ENCODE assay signal across 17 mouse cellular contexts in genomic region chr11:117387241-117387640, GRCm38 (mm10).
DNase-seq lines count a peak whose midpoint lies in the region; ATAC-seq and TF ChIP-seq lines count a peak whose summit lies in the region.
"Had no signal": no experiment of that assay in that cellular context is flagged by ENCODE, and none has a peak within 500 bp of the region (broad histone marks: within the 10 kb centered on the region; RNA-seq: fewer than 3 reads in every experiment).

No protein-coding gene starts in this region.

- no peak for TF ChIP-seq CTCF in midbrain, postnatal 0 days (IDR thresholded peaks at IDR 0.05)
- no peak for TF ChIP-seq CTCF in stomach, postnatal 0 days (IDR thresholded peaks at IDR 0.05; ENCODE audit: low read depth)

- no peak overlapping the region for H3K9ac ChIP-seq in midbrain, embryonic 14.5 days (replicated peaks; ENCODE audit: low read length)
- no peak overlapping the region for H3K9ac ChIP-seq in midbrain, postnatal 0 days (replicated peaks; ENCODE audit: low read length, poor library complexity, severe bottlenecking)
- H3K9ac ChIP-seq in stomach, postnatal 0 days (ENCODE audit: low read length): no peak overlapping the region
- H3K9ac ChIP-seq: embryonic facial prominence, embryonic 15.5 days; lung, embryonic 15.5 days; midbrain, embryonic 15.5 days had no signal

- 74% methylated on average over 10 of the region's 10 CpGs for WGBS in midbrain, embryonic 14.5 days
- WGBS in midbrain, postnatal 0 days: 82% methylated on average over 10 of the region's 10 CpGs
- 65% methylated on average over 10 of the region's 10 CpGs for WGBS in stomach, postnatal 0 days

- ATAC-seq in midbrain, embryonic 14.5 days (ENCODE audit: low FRiP score, low TSS enrichment): no peak
- ATAC-seq in midbrain, postnatal 0 days (ENCODE audit: low FRiP score): no peak
- 0 out of 2 replicates have a peak, but pooled peaks have one; percentile 3 for ATAC-seq in stomach, postnatal 0 days (ENCODE audit: low FRiP score, low TSS enrichment)
- ATAC-seq: activated CD4-positive, CD25-positive, alpha-beta regulatory T cell, adult 4 months; midbrain, embryonic 15.5 days had no signal

- no peaks in the 10 kb centered on the region for H3K9me3 ChIP-seq in midbrain, embryonic 14.5 days (ENCODE audit: control insufficient read depth, low read length)
- H3K9me3 ChIP-seq in midbrain, postnatal 0 days (ENCODE audit: low read length): no peaks in the 10 kb centered on the region
- no peaks in the 10 kb centered on the region for H3K9me3 ChIP-seq in stomach, postnatal 0 days (ENCODE audit: control insufficient read depth, low read length)
- H3K9me3 ChIP-seq: embryonic facial prominence, embryonic 15.5 days; lung, embryonic 15.5 days; midbrain, embryonic 15.5 days had no signal

- H3K36me3 ChIP-seq in midbrain, embryonic 14.5 days (ENCODE audit: control insufficient read depth, insufficient read depth, low read length): no peaks in the 10 kb centered on the region
- H3K36me3 ChIP-seq in midbrain, postnatal 0 days (ENCODE audit: insufficient read depth, low read length): no peaks in the 10 kb centered on the region
- no peaks in the 10 kb centered on the region for H3K36me3 ChIP-seq in stomach, postnatal 0 days (ENCODE audit: control insufficient read depth, insufficient read depth, low read length)
- H3K36me3 ChIP-seq: embryonic facial prominence, embryonic 15.5 days; lung, embryonic 15.5 days; midbrain, embryonic 15.5 days had no signal

- H3K4me3 ChIP-seq in midbrain, embryonic 14.5 days (replicated peaks; ENCODE audit: low read depth, low read length): no peak overlapping the region
- H3K4me3 ChIP-seq in midbrain, postnatal 0 days (ENCODE audit: low read depth, low read length): no peak overlapping the region
- no peak overlapping the region for H3K4me3 ChIP-seq in stomach, postnatal 0 days (ENCODE audit: low read depth, low read length)
- H3K4me3 ChIP-seq: embryonic facial prominence, embryonic 15.5 days; lung, embryonic 15.5 days; midbrain, embryonic 15.5 days had no signal

- no peaks in the 10 kb centered on the region for H3K27me3 ChIP-seq in midbrain, embryonic 14.5 days (ENCODE audit: control insufficient read depth, insufficient read depth, low read length)
- no peaks in the 10 kb centered on the region; the same call in 1 of the 2 replicates for H3K27me3 ChIP-seq in midbrain, postnatal 0 days (ENCODE audit: insufficient read depth, low read length)
- H3K27me3 ChIP-seq in stomach, postnatal 0 days (ENCODE audit: control insufficient read depth, insufficient read depth, low read length): no peaks in the 10 kb centered on the region
- H3K27me3 ChIP-seq: midbrain, embryonic 15.5 days had no signal

- DNase-seq in heart, postnatal 4 days: peak; percentile 32
- no peak for DNase-seq in heart, adult 11 months
- peak; percentile 66 for DNase-seq in midbrain, embryonic 14.5 days
- DNase-seq in midbrain, postnatal 0 days (ENCODE audit: low spot score): no peak
- DNase-seq in ZHBTc4 (ENCODE audit: low read depth, low spot score): peak; percentile 88
- peak; percentile 62 for DNase-seq in stomach, postnatal 0 days (ENCODE audit: low spot score)
- no peak for DNase-seq in gastrocnemius, adult 18-20 months (ENCODE audit: low spot score)
- DNase-seq: adrenal gland, postnatal 25 days; cerebellum, adult 2 months; gastrocnemius, postnatal 14 days; kidney, adult 2 months; spleen, adult 18-20 months; thymus, postnatal 14 days had no signal

- TF ChIP-seq EP300 in stomach, postnatal 0 days (optimal IDR thresholded peaks at IDR 0.05): no peak

- H3K4me1 ChIP-seq in midbrain, embryonic 14.5 days (ENCODE audit: control insufficient read depth, insufficient read depth, low read length): peaks cover 20% of the 10 kb centered on the region; the same call in 1 of the 2 replicates
- 0 out of 2 replicates have a peak, but pooled peaks cover 10% of the 10 kb centered on the region for H3K4me1 ChIP-seq in midbrain, postnatal 0 days (ENCODE audit: insufficient read depth, low read length)
- H3K4me1 ChIP-seq in stomach, postnatal 0 days (replicated peaks; ENCODE audit: control insufficient read depth, insufficient read depth): no peaks in the 10 kb centered on the region

- H3K4me2 ChIP-seq in midbrain, embryonic 14.5 days (ENCODE audit: low read length): no peak overlapping the region
- no peak overlapping the region for H3K4me2 ChIP-seq in midbrain, postnatal 0 days (ENCODE audit: low read depth, low read length, poor library complexity, severe bottlenecking)
- no peak overlapping the region for H3K4me2 ChIP-seq in stomach, postnatal 0 days (replicated peaks; ENCODE audit: low read depth)
- H3K4me2 ChIP-seq: embryonic facial prominence, embryonic 15.5 days; lung, embryonic 15.5 days; midbrain, embryonic 15.5 days had no signal

- peak overlapping the region; percentile 37; the same call in 1 of the 2 replicates for H3K27ac ChIP-seq in midbrain, embryonic 14.5 days (replicated peaks; ENCODE audit: low read depth, low read length)
- H3K27ac ChIP-seq in midbrain, postnatal 0 days (ENCODE audit: low read depth, low read length): no peak overlapping the region
- H3K27ac ChIP-seq in stomach, postnatal 0 days (replicated peaks): no peak overlapping the region
- H3K27ac ChIP-seq: embryonic facial prominence, embryonic 15.5 days; lung, embryonic 15.5 days; midbrain, embryonic 15.5 days had no signal

Comparison
In these comparisons a context has a peak if more than half of its experiments do, and no peak if none do; other contexts are left out.
1. DNase-seq: peak in heart, postnatal 4 days (single experiment), midbrain, embryonic 14.5 days (single experiment), ZHBTc4 (single experiment) and stomach, postnatal 0 days (single experiment); none in heart, adult 11 months (single experiment), midbrain, postnatal 0 days (single experiment) and gastrocnemius, adult 18-20 months (single experiment).